Mouse (Mus musculus) lung, postnatal 0 days (tissue): Measurements from ENCODE around the gene Tmem120a.

ENCODE experiments used
- CTCF ChIP-seq: IDR thresholded peaks from 2 replicates; pipeline ENCODE4 v1.5.1; 2016; ENCODE audit warnings: antibody characterized with exemption, mild to moderate bottlenecking
- EP300 ChIP-seq: IDR thresholded peaks from 2 replicates; pipeline ENCODE4 v1.6.1; 2016; ENCODE audit warnings: antibody characterized with exemption, mild to moderate bottlenecking, control low read depth

- no peak for TF ChIP-seq CTCF
- TF ChIP-seq EP300 = no peak
Observed at GRCm38 (mm10) chr5:135724536-135725322, 19.5 kb downstream of the Tmem120a start.
